Mouse (Mus musculus) embryonic facial prominence, embryonic 15.5 days (tissue): Measurements from ENCODE around the gene Tmem63a. TPM values are rescaled to one million over a fixed set of nuclear protein-coding genes. Genes with fewer than 3 reads are reported as not detected.

ENCODE experiments used
- ATAC-seq: fragments of 200-750 bp; cut with Nextera tagmentation; 2 replicates; pipeline ENCODE4 v1.8.0; 2017; ENCODE audit warnings: low read depth, moderate TSS enrichment; ENCODE audit not compliant: insufficient number of reproducible peaks, low FRiP score, low TSS enrichment
- H3K27ac ChIP-seq: fragments of 300-500 bp; sonication (generic); replicated peaks from 2 replicates; pipeline ENCODE4 v1.5.1; 2015; ENCODE audit warnings: mild to moderate bottlenecking, inconsistent platforms
- H3K27me3 ChIP-seq: fragments of 300-500 bp; sonication (generic); 2 replicates; pipeline ENCODE4 v1.6.1; 2015; ENCODE audit warnings: inconsistent platforms
- H3K36me3 ChIP-seq: fragments of 300-500 bp; sonication (generic); 2 replicates; pipeline ENCODE4 v1.6.1; 2015; ENCODE audit warnings: mild to moderate bottlenecking, inconsistent platforms
- H3K4me1 ChIP-seq: fragments of 300-500 bp; sonication (generic); 2 replicates; pipeline ENCODE4 v1.6.1; 2015; ENCODE audit warnings: inconsistent platforms
- H3K4me2 ChIP-seq: fragments of 300-500 bp; sonication (generic); replicated peaks from 2 replicates; pipeline ENCODE4 v1.6.1; 2015; ENCODE audit warnings: mild to moderate bottlenecking, inconsistent platforms
- H3K4me3 ChIP-seq: fragments of 300-500 bp; sonication (generic); replicated peaks from 2 replicates; pipeline ENCODE4 v1.5.1; 2015; ENCODE audit warnings: mild to moderate bottlenecking, inconsistent platforms
- H3K9ac ChIP-seq: fragments of 300-500 bp; sonication (generic); 2 replicates; pipeline ENCODE4 v1.6.1; 2015; ENCODE audit warnings: inconsistent platforms
- H3K9me3 ChIP-seq: fragments of 300-500 bp; sonication (generic); replicated peaks from 2 replicates; pipeline ENCODE4 v1.6.1; 2016; ENCODE audit warnings: inconsistent platforms
- WGBS: fragments of 180-500 bp; shearing (Covaris S2); methylation state at CpG from one replicate; pipeline ENCODE4 v1.1.7; 2015; 5-methylcytosine and 5-hydroxymethylcytosine counted together
- polyA plus RNA-seq: library from polyadenylated mRNA; unstranded; fragments of >200 nt; fragmentation: Nextera tagmentation; extraction: Ambion mirVana; gene quantifications from 2 replicates; pipeline ENCODE4 v1.2.1, GENCODE M21; 2015

Tmem63a gene
- polyA plus RNA-seq, 1 experiment from 2014 or later = 18.5 TPM

DNA sequence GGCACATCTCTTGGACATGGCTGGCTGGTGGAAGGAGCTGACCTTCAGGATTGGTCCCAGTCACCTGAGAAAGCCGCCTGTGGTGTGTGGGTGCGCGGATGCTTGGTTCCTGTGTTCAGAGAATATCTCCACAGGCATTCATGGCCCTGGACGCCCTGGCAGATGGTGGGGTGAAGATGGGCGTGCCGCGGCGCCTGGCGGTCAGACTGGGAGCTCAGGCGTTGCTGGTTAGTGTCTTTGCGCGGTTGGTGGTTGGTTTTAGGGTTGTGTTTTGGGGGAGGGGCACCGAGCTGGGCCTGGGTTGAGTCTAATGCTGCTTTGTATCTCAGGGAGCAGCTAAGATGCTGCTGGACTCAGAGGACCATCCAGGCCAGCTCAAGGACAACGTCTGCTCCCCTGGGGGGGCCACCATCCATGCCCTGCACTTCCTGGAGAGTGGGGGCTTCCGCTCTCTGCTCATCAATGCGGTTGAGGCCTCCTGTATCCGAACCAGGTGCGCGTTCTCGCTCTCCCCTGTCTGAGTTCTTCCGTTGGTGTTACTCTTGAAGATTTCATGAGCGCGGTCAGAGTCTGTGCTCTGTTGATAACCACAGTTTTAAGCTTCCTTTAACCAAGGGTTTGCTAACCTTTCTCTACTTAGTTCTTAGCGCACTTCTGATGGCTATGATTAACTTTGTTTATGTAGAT is 35.5 kb upstream of the Tmem63a start:
- 93% methylated on average over 24 of the region's 24 CpGs for WGBS
- H3K9me3 ChIP-seq = no peaks in the 10 kb centered on the region
- no peak overlapping the region for H3K27ac ChIP-seq
- H3K9ac ChIP-seq = no peak overlapping the region
- H3K4me3 ChIP-seq = no peak overlapping the region
- no peaks in the 10 kb centered on the region for H3K27me3 ChIP-seq
- H3K4me2 ChIP-seq = no peak overlapping the region
- H3K4me1 ChIP-seq = peaks cover 18% of the 10 kb centered on the region
- ATAC-seq = no peak
- peaks cover 24% of the 10 kb centered on the region for H3K36me3 ChIP-seq

DNA sequence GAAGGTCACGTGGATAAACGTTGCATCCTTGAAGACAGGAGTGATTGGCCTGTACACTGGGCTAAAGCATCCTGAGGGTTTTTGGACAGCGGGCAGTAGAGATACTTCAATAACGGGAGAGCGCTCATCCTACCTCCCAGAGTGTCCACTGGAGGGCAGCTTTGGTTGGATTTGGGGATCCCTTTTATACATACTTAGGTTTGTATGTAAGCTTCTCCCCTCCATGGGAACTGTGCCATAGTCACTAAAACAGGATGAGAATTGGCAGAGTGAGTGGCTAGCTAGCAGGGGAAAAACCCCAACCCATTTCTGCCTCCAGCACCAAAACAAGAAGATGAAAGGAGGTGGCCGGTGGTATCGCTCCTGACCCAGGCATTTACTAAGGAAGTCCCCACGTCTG is 31.0 kb upstream of the Tmem63a start:
- Histone ChIP-seq H3K4me1 (peaks cover 17% of the 10 kb centered on the region), H3K4me3 (no peak overlapping the region), H3K9me3 (no peaks in the 10 kb centered on the region), H3K36me3 (peaks cover 19% of the 10 kb centered on the region), H3K27ac (no peak overlapping the region), H3K9ac (no peak overlapping the region), H3K27me3 (no peaks in the 10 kb centered on the region), H3K4me2 (peak overlapping the region; percentile 36)
- WGBS = 46% methylated on average over 8 of the region's 8 CpGs
- no peak for ATAC-seq

DNA sequence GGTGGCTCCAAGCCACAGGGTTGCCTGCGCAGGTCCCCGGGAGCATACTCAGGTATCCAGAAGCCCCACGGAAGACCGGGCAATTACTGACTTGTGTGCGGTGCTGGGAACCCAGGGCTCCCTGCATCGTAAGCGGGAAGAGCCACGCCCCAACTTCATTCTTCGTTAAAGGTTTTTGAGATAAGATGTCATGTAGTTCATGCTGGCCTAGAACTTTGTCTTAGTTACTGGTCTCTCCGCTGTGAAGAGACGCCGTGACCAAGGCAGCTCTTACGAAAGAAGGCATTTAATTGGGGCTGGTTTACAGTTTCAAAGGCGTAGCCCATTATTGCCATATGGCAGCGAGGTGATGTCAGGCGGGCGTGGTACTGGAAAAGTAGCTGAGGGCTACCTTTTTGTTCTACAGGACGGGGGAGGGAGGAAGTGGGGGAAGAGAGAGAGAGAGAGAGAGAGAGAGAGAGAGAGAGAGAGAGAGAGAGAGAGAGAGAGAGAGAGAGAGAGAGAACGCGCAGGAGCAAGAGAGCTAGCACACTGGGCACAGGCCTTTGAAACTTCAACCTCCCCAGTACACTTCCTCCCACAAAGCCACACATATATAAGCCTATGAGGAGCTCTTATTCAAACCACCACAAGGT is 30.4 kb upstream of the Tmem63a start:
- H3K36me3 ChIP-seq = peaks cover 13% of the 10 kb centered on the region
- H3K4me2 ChIP-seq = peak overlapping the region; percentile 36
- H3K9me3 ChIP-seq = no peaks in the 10 kb centered on the region
- H3K9ac ChIP-seq = no peak overlapping the region
- H3K4me3 ChIP-seq = no peak overlapping the region; the same call in 1 of the 2 replicates
- H3K27me3 ChIP-seq = no peaks in the 10 kb centered on the region
- H3K27ac ChIP-seq = no peak overlapping the region
- H3K4me1 ChIP-seq = peaks cover 17% of the 10 kb centered on the region
- ATAC-seq = 0 out of 2 replicates have a peak, but pooled peaks have one; percentile 26
- 41% methylated on average over 20 of the region's 20 CpGs for WGBS

- H3K27me3 ChIP-seq = no peaks in the 10 kb centered on the region
- peaks cover 3% of the 10 kb centered on the region for H3K36me3 ChIP-seq
- H3K9me3 ChIP-seq = no peaks in the 10 kb centered on the region
- H3K4me1 ChIP-seq = peaks cover 17% of the 10 kb centered on the region
- H3K27ac ChIP-seq = no peak overlapping the region
- H3K4me2 ChIP-seq = no peak overlapping the region
- no peak overlapping the region for H3K9ac ChIP-seq
- WGBS = 78% methylated on average over 5 of the region's 5 CpGs
- ATAC-seq = no peak
- no peak overlapping the region for H3K4me3 ChIP-seq
These were observed 29.4 kb upstream of the Tmem63a start for GRCm38 (mm10) chr1:180912792-180913191.

GRCm38 (mm10) chr1:180913797-180914196 is 28.3 kb upstream of the Tmem63a start:
- Histone ChIP-seq H3K27ac (peak overlapping the region; percentile 58; the same call in 1 of the 2 replicates), H3K4me2 (no peak overlapping the region), H3K4me1 (peaks cover 17% of the 10 kb centered on the region), H3K27me3 (no peaks in the 10 kb centered on the region), H3K36me3 (no peaks in the 10 kb centered on the region), H3K9me3 (no peaks in the 10 kb centered on the region), H3K9ac (no peak overlapping the region), H3K4me3 (no peak overlapping the region)
- ATAC-seq = peak; percentile 77; the same call in 1 of the 2 replicates
- WGBS = 16% methylated on average over 4 of the region's 4 CpGs

DNA sequence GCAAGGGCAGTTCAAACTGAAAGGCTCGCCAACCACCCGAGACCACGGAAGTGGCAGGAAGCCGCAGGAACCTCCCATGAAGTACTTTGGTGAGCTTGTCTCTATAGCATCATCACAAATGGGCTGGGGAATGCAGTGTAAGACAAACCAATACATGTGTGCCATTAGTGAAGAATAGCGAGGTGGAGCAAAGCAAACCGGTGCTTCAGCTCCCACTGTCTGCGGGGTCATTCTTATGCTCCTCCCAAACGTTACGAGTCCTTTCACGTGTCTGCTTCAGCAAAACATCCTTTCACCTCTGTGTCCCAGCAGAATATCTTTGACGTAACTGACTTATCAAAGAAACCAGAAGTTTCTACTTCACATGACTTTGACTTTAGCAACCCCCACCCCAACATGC is 25.7 kb upstream of the Tmem63a start:
- WGBS = 87% methylated on average over 11 of the region's 11 CpGs
- Histone ChIP-seq H3K27me3 (no peaks in the 10 kb centered on the region), H3K36me3 (no peaks in the 10 kb centered on the region), H3K4me3 (no peak overlapping the region), H3K9ac (no peak overlapping the region), H3K9me3 (no peaks in the 10 kb centered on the region), H3K4me1 (peaks cover 16% of the 10 kb centered on the region), H3K4me2 (no peak overlapping the region), H3K27ac (no peak overlapping the region)
- ATAC-seq = no peak

DNA sequence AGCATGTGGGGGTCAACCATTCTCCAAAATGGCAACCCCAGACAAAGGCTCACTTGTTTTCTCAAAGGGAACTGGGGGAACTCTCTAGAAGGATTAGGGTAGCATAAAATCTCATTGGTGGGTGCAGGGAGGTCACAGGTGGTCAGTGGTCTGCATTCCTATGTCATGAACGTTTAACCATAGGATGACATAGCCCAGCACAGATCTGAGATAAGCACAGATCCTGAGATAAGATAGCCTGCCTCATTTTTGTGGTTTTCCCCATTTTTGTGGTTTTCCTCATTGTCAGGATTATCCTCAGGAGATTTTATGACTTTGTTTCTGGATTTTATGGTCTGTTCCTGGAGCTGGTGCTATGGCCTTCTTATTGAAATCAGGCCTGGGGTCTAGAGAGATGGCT is 25.1 kb upstream of the Tmem63a start:
- Histone ChIP-seq H3K27ac (no peak overlapping the region), H3K36me3 (no peaks in the 10 kb centered on the region), H3K4me1 (peaks cover 12% of the 10 kb centered on the region), H3K9me3 (no peaks in the 10 kb centered on the region), H3K27me3 (no peaks in the 10 kb centered on the region), H3K4me2 (no peak overlapping the region), H3K9ac (no peak overlapping the region), H3K4me3 (no peak overlapping the region)
- ATAC-seq = no peak
- WGBS = 34% methylated on average over 1 of the region's 1 CpGs

DNA sequence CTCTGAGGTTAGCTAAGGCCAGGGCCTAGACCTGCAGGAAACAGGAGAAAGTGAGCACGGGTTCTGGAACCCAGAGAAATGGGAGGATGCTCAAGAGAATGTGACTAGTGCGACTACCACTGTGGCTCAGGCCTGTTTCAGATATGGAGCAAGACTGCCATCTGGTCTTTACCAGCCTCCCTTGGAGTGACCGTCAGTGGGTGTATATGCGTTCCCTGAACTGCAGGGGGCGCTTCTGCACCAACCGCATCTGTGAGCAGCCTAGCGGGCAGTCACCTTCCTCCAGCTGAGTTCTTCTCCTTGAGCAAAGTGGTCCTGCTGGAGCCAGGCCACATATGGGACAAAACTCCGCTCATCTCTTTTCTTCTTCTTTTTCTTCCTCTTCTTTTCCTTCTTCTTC is 22.5 kb upstream of the Tmem63a start:
- Histone ChIP-seq H3K4me1 (no peaks in the 10 kb centered on the region), H3K4me3 (no peak overlapping the region), H3K4me2 (no peak overlapping the region), H3K27ac (no peak overlapping the region), H3K9me3 (no peaks in the 10 kb centered on the region), H3K36me3 (no peaks in the 10 kb centered on the region), H3K9ac (no peak overlapping the region), H3K27me3 (no peaks in the 10 kb centered on the region)
- ATAC-seq = no peak
- WGBS = 32% methylated on average over 8 of the region's 8 CpGs

DNA sequence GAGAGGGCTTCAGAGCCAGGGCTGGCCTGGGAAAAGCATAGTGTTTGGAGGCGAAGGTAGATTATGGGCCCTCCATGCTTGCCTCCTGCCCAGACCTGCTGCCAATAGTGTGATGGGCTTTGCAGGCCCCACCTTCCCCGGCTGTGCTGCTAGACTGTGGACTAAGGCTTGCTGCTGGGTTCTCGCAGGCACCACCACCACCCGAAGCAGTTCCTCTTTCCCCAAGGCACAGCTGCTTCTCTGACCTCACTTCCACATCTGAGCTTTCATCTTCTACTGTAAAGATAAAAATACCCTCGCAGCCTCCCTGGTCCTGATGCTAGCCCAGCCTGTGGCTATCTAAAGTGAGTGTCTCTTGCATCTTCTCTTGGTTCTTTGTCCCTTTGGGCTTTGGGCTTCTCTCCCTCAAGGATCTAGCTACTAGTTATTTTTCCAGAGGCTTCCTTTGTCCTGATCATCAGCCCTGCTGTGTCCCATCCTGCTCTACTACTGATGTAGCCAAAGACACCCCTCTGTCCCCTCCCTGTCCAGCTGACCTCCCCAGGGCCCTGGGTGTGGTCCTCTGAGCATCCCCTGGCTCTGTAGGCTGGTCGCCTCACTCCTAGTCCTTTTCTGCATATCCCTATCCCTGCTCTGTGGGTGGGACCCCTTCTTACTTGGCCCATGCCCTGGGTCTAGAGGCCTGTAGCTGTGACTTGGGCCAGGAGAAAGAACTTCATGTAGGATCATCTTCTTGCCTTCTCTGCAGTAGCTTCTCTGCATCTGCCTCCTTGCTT is 19.7 kb upstream of the Tmem63a start:
- ATAC-seq = no peak
- H3K27ac ChIP-seq = no peak overlapping the region
- no peak overlapping the region for H3K9ac ChIP-seq
- no peaks in the 10 kb centered on the region for H3K36me3 ChIP-seq
- no peak overlapping the region for H3K4me2 ChIP-seq
- whole genome bisulfite sequencing = 71% methylated on average over 6 of the region's 6 CpGs
- no peaks in the 10 kb centered on the region for H3K27me3 ChIP-seq
- no peaks in the 10 kb centered on the region for H3K9me3 ChIP-seq
- H3K4me1 ChIP-seq = no peaks in the 10 kb centered on the region
- no peak overlapping the region for H3K4me3 ChIP-seq

GRCm38 (mm10) chr1:180924737-180925136 is 17.4 kb upstream of the Tmem63a start:
- no peak overlapping the region for H3K9ac ChIP-seq
- no peak overlapping the region for H3K27ac ChIP-seq
- H3K36me3 ChIP-seq = no peaks in the 10 kb centered on the region
- H3K4me3 ChIP-seq = no peak overlapping the region
- no peaks in the 10 kb centered on the region for H3K27me3 ChIP-seq
- no peaks in the 10 kb centered on the region for H3K4me1 ChIP-seq
- no peak for ATAC-seq
- H3K9me3 ChIP-seq = no peaks in the 10 kb centered on the region
- no peak overlapping the region for H3K4me2 ChIP-seq
- WGBS = 56% methylated on average over 2 of the region's 2 CpGs

- no peak overlapping the region for H3K4me2 ChIP-seq
- H3K4me3 ChIP-seq = no peak overlapping the region
- H3K9ac ChIP-seq = no peak overlapping the region
- H3K27me3 ChIP-seq = no peaks in the 10 kb centered on the region
- H3K27ac ChIP-seq = no peak overlapping the region
- WGBS = 61% methylated on average over 4 of the region's 4 CpGs
- no peaks in the 10 kb centered on the region for H3K4me1 ChIP-seq
- no peak for ATAC-seq
- H3K36me3 ChIP-seq = no peaks in the 10 kb centered on the region
- H3K9me3 ChIP-seq = no peaks in the 10 kb centered on the region
These were observed 15.9 kb upstream of the Tmem63a start for GRCm38 (mm10) chr1:180926286-180926685.
